Mouse (Mus musculus): ENCODE data around the gene Ctbp2. TPM values are rescaled to one million over a fixed set of nuclear protein-coding genes. Genes with fewer than 3 reads are reported as not detected.
A peak's percentile ranks its signal among the peaks of the same experiment; 100 is the strongest.

Gene Ctbp2
- total RNA-seq, 2 experiments from 2014 or later, result 44.1 to 47.4 TPM

DNA sequence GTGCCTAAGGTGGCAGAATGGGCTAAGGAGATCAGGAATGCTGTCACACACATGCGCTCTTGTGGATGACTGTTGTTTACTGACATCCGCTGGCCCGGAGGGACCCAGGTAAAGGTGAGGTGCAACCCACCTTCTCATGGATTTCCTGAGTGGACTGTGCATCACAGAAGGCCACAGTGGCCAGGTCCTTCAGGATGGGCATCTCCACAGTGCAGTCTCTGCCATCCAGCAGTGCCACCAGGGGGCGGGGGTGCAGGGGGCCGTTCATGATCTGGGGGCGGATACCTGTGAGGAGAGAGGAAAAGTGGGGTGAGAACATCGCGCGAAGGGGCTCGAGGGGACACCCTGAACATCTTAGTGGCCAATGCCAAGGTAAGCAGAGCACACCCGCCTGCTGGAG, 125.1 kb downstream of the Ctbp2 start:
- TF ChIP-seq CTCF (conservative IDR thresholded peaks at IDR 0.05), result no peak
- no peak overlapping the region for H3K27ac ChIP-seq
- H3K4me3 ChIP-seq, result no peak overlapping the region
- no peak for DNase-seq (ENCODE audit: low spot score in 2 of 2)

DNA sequence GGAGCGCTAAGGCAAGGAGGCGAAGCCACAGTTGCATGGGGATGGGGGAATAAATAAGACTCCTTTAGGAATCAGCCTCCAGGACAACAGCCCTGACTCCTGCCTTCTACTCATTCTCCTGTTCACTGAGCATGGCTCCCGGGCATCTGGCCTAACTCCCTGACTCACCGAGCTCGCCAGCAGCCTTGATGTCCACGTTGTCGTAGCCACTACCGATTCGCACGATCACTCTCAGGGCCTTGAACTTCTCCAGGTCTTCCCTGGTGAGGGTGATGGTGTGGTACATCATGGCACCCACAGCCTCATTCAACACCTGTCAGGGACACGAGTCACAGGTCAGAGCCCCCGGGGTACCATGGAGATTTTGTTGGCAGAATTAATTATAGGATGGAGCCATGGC, 125.5 kb downstream of the Ctbp2 start:
- Histone ChIP-seq H3K27ac (no peak overlapping the region), H3K4me3 (no peak overlapping the region)
- no peak for DNase-seq (ENCODE audit: low spot score in 2 of 2)
- TF ChIP-seq CTCF (conservative IDR thresholded peaks at IDR 0.05), result no peak

DNA sequence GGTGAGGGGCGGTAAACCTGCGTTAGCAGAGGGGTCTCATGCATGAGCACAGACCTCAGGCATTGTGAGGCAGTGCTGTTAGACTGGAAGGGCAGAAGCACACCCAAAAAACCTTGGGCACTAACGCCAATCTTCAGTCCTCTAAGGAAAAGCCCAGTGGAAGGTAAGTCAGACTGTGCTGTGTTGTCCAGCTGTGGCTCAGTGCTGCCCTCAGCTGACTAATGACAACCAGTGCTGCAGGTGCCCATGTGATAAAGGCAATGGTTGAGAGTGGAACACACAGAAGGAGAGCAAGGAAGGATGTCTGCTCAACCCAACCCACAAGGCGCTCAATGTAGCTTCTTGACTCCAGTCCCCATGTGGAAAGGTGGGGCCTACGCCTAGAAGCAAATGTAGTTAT, 127.8 kb downstream of the Ctbp2 start:
- peak; percentile 78 for TF ChIP-seq CTCF (conservative IDR thresholded peaks at IDR 0.05)
- no peak for DNase-seq (ENCODE audit: low spot score in 2 of 2)
- no peak overlapping the region for H3K4me3 ChIP-seq
- H3K27ac ChIP-seq, result peak overlapping the region; percentile 61

DNA sequence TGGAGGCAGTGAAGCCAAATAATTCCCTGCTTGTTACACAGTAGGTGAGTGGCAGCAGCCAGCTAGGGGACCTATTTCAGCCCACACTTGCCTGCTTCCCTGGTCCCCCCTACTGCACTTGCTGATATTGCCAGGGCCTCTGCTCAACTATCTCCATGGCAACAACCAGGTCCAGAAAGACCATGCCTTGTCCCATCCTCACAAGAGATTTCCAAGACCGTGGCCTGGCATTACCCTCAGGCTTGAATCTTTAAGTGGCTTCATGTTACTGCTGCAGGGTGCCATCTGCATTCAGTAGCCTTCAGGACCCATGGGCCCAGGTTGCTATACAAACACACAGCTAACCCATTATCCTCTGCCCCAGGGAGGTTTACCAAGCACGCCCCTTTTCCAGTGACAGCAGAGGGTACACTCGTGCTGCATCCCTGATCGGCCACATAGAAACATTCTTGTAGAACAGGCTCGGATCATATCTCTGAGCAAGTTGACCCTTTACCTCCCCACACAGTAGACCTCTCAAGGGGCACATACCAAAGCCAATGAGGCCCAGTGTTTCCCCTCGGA, 129.4 kb downstream of the Ctbp2 start:
- no peak for TF ChIP-seq CTCF (conservative IDR thresholded peaks at IDR 0.05)
- no peak overlapping the region for H3K4me3 ChIP-seq
- H3K27ac ChIP-seq, result peak overlapping the region; percentile 61; the same call in 1 of the 2 replicates
- DNase-seq (ENCODE audit: low spot score in 2 of 2), result no peak

DNA sequence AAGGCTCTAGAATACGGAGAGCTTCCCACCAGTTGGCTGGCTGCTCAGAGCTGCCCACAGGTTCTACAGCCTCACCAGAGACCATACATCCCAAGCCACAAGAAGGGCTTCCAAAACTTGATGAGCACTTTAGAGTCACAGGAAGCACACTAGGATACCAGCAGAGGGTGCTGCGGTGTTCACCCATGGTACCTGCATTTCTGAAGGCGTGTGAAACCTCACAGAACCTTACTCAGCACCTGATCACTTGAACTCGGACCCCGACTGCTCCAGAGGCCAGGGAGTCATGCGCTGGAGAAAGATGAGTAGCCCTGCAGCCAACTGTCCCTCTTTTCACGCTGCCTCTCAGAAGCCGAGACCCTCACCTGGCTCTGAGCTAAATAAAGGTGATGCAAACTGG, 130.0 kb downstream of the Ctbp2 start:
- TF ChIP-seq CTCF (conservative IDR thresholded peaks at IDR 0.05), result peak; percentile 66
- no peak overlapping the region for H3K4me3 ChIP-seq
- H3K27ac ChIP-seq, result no peak overlapping the region
- no peak for DNase-seq (ENCODE audit: low spot score in 2 of 2)

DNA sequence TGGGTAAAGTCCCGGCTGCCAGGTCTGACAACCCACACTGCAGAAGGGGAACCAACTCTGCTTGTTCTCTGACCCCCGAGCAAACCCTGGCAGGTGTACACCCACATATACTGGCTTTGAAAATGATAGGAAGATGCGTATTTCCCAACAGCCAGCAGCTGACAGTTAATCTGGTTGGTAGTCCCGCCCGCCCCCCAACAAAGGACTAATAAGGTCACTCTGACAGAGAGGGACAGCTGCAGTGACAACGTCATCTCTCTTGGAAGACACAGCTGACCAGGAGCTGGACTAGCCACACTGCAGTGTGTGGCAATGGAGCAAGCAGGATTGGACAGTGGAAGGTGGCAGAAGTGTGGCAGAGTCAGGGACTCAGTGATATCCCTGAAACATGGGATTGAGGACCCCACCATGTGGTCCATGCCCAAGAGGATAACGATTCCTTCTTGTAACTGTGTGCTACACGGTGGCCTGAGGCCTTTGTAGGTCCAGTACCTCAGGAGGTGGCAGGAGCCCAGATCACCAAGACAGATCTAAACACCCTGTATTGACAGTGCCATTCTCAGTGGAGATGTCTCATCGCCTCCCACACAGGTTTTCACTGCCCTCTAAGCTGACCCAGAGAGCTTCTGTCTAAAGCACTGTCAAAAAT, 131.1 kb downstream of the Ctbp2 start:
- Histone ChIP-seq H3K4me3 (no peak overlapping the region), H3K27ac (no peak overlapping the region)
- no peak for DNase-seq (ENCODE audit: low spot score in 2 of 2)
- no peak for TF ChIP-seq CTCF (conservative IDR thresholded peaks at IDR 0.05)

DNA sequence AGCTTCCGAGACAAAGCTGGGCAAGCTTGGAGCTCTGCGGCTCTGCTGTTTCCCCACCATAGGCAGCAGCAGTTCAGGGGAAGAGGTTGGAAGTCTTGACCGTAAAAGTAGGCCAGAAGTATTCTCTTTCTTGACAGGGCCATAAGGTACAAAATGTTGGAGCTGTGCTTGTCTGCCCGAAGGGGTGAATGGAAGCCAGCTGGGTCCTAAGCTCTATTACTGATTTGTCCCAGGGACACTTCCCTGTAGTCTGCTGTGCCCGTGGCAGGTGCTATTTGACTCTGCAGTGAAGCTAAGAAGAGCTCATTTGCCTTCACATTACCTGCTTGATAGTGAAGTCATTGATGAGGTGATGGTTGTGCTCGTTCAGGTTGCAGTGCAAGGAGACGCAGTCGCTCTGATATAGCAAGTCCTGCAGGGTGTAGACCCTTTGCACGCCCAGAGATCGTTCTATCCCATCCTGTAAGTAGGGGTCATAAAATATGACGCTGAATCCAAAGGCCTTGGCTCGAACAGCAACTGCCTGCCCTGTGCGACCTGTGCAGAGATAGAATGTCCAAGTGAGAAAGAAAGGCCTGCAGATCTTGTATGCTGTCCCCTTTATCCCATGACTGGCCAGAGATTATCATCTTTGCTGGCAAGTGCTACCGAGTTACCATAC, 132.8 kb downstream of the Ctbp2 start:
- DNase-seq (ENCODE audit: low spot score in 2 of 2), result no peak
- no peak overlapping the region for H3K27ac ChIP-seq
- TF ChIP-seq CTCF (conservative IDR thresholded peaks at IDR 0.05), result no peak
- H3K4me3 ChIP-seq, result no peak overlapping the region

DNA sequence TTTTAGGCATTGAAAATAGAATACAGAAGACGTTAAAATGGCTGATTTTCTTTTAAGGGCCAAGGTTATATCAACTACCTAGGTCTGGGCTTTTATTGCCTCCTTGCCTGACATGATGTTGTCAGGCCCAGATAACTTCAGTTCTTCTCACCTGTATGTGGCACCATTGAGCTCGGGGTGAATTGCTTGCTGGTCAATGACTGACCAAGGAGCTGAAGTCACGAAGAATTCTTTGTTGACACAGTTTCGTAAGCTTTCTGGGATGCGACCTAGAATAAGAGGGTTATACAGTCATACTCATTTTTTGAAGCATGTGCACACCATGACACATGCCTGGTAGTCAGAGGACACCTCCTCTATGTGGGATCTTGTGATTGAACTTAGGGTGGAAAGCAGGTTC, 134.3 kb downstream of the Ctbp2 start:
- no peak overlapping the region for H3K4me3 ChIP-seq
- no peak for TF ChIP-seq CTCF (conservative IDR thresholded peaks at IDR 0.05)
- H3K27ac ChIP-seq, result no peak overlapping the region
- DNase-seq (ENCODE audit: low spot score in 2 of 2), result no peak

DNA sequence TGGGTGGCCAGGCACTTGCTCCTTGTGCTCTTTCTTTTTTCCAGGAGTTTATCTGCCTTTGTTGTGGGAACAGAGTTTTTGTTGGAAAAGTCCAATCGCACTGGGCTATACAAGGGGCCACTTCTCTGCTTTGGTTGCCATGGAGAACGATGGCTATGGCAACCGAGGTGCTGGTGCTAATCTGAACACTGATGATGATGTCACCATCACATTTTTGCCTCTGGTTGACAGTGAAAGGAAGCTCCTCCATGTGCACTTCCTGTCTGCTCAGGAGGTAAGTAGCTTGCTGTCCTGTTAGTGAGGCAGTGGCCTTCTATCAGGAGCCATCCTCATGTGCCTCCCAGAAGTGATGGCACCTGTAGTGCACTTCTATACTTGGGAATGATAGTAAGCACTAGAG, 141.5 kb downstream of the Ctbp2 start:
- TF ChIP-seq CTCF (conservative IDR thresholded peaks at IDR 0.05), result no peak
- no peak overlapping the region for H3K4me3 ChIP-seq

DNA sequence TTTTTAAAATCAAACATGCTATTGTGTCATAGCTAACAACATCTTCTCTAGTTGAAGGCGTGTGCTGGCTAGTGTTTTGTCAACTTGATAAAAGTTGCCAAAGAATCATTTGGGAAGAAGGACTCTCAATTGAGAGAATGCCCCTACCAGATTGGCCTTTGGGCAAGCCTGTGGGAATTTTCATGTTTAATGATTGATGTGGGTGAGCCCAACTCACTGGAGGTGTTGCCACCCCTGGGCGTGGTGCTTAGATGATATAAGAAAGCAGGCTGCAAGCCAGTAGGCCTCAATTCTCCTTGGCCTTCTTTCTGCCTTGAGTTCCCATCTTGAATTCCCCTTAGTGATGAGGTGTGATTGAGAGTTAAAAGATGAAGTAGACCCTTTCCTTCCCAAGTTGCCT, 146.2 kb downstream of the Ctbp2 start:
- no peak for DNase-seq (ENCODE audit: low spot score in 2 of 2)
- TF ChIP-seq CTCF (conservative IDR thresholded peaks at IDR 0.05), result no peak

More for the DNA sequence above, 141.5 kb downstream of the Ctbp2 start:
- no peak for DNase-seq (ENCODE audit: low spot score in 2 of 2)
- H3K27ac ChIP-seq, result no peak overlapping the region

DNA sequence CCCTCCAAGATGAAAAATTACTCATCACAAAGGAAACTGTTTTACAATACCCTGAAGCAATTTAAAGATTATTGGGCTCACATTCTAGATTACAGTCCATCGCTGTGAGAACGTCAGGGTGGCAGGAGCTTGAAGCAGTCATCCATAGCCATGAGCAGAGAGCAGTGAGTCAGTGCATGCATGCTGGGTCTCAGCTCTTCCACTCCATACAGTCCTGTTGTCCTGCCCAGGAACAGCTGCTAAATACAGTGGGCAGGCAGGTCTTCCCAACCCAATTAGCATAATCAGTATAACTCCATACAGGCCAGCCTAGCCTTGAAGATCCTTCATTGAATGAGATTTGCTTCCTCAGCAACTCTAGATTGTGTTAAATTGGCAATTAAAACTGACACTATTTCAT, 148.1 kb downstream of the Ctbp2 start:
- Histone ChIP-seq H3K4me3 (no peak overlapping the region), H3K27ac (no peak overlapping the region)
- no peak for TF ChIP-seq CTCF (conservative IDR thresholded peaks at IDR 0.05)
- no peak for DNase-seq (ENCODE audit: low spot score in 2 of 2)

More for the DNA sequence above, 146.2 kb downstream of the Ctbp2 start:
- Histone ChIP-seq H3K4me3 (no peak overlapping the region), H3K27ac (no peak overlapping the region)

DNA sequence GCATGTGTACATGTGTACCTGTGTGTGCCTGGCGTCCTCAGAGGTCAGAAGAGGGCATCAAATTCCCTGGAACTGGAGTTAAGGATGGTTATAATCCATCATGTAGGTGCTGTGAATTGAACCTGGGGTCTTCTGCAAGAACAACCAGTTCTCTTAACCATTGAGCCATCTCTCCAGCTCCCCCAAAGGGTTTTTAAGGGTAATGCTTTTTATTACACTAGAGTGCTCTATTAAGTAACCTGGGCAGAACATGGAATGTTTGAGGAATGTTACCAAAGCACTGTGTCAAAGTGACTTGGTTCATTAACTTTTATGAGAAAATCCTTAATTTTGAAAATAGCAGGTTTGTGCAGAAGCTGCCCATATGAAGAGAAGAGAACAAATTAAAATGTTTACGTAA, 152.1 kb downstream of the Ctbp2 start:
- peak; percentile 54 for TF ChIP-seq CTCF (conservative IDR thresholded peaks at IDR 0.05)

DNA sequence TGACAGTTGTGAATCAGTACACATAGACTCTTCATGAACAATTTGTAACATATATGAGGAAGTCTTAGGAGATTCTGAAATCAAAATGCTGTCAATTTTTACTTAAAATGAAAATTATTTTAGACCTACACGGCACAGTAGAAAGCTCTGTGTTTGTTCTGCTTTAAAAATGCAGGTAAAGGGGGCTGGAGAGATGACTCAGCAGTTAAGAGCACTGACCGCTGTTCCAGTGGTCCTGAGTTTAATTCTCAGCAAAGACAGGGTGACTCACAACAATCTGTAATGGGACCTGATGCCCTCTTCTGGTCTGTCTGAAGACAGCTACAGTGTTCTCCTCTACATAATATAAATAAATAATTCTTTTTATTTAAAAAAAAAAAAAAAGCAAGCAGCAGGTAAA, 158.4 kb downstream of the Ctbp2 start:
- TF ChIP-seq CTCF (conservative IDR thresholded peaks at IDR 0.05), result peak; percentile 46
- Histone ChIP-seq H3K27ac (no peak overlapping the region), H3K4me3 (no peak overlapping the region)
- no peak for DNase-seq (ENCODE audit: low spot score in 2 of 2)

More for the DNA sequence above, 152.1 kb downstream of the Ctbp2 start:
- no peak overlapping the region for H3K27ac ChIP-seq
- no peak for DNase-seq (ENCODE audit: low spot score in 2 of 2)
- H3K4me3 ChIP-seq, result no peak overlapping the region

DNA sequence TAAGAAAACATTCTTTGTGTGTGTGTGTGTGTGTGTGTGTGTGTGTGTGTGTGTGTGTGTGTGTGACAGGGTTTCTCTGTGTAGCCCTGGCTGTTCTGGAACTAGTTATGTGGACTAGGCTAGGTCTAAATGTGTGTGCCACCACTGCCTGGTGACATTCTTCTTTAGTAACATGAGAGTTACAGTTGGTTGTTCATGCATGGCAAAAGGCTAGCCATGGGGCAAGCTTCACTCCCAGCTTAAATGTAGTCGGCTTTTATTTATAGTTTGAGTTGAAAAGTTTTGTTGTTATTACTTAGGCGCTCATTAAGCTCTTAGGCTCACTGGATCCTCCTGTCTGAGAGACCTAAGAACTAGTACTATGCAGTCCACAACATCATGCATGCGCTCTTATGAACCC, 159.8 kb downstream of the Ctbp2 start:
- DNase-seq (ENCODE audit: low spot score in 2 of 2), result no peak
- no peak for TF ChIP-seq CTCF (conservative IDR thresholded peaks at IDR 0.05)
- H3K27ac ChIP-seq, result no peak overlapping the region
- H3K4me3 ChIP-seq, result no peak overlapping the region
